Mouse (Mus musculus) myocyte (in vitro differentiated cells): ENCODE measurements around the gene Gm20388. TPM values are rescaled to one million over a fixed set of nuclear protein-coding genes. Genes with fewer than 3 reads are reported as not detected.

Source experiments
- H3K27me3 ChIP-seq: one replicate; pipeline ENCODE4 v1.6.1; 2011; ENCODE audit not compliant: control insufficient read depth, insufficient read depth, insufficient read length
- H3K36me3 ChIP-seq: one replicate; pipeline ENCODE4 v1.6.1; 2011; ENCODE audit not compliant: control insufficient read depth, insufficient read depth
- H3K4me2 ChIP-seq: one replicate; pipeline ENCODE4 v1.6.1; 2011; ENCODE audit warnings: low read depth, control low read depth
- H3K4me3 ChIP-seq: one replicate; pipeline ENCODE4 v1.5.1; 2011; ENCODE audit warnings: mild to moderate bottlenecking, control low read depth, moderate library complexity
- H3K79me2 ChIP-seq: one replicate; pipeline ENCODE4 v1.6.1; 2011; ENCODE audit not compliant: control insufficient read depth, insufficient read depth
- H3ac ChIP-seq: one replicate; pipeline ENCODE4 v1.6.1; 2011; ENCODE audit not compliant: control insufficient read depth, insufficient read length
- CEBPB ChIP-seq: IDR thresholded peaks from 2 replicates; pipeline ENCODE4 v1.6.1; 2011; ENCODE audit warnings: mild to moderate bottlenecking, moderate library complexity; ENCODE audit not compliant: poor library complexity, insufficient read depth, severe bottlenecking
- E2F4 ChIP-seq: IDR thresholded peaks from one replicate; pipeline ENCODE4 v1.6.1; 2011; ENCODE audit warnings: mild to moderate bottlenecking, control low read depth, moderate library complexity; ENCODE audit not compliant: insufficient read depth
- MAX ChIP-seq: IDR thresholded peaks from one replicate; pipeline ENCODE4 v1.6.1; 2011; ENCODE audit warnings: low read depth, mild to moderate bottlenecking, control low read depth
- MYOD1 ChIP-seq, 3 experiments: IDR thresholded peaks; one replicate each; pipeline ENCODE4 v1.6.1; 2011; ENCODE audit warnings: control low read depth in 2 of 3, low read depth in 2 of 3, mild to moderate bottlenecking in 2 of 3, moderate library complexity in 1 of 3; ENCODE audit not compliant: insufficient read length in 2 of 3, control insufficient read depth in 1 of 3
- MYOG ChIP-seq, 3 experiments: IDR thresholded peaks; one replicate each; pipeline ENCODE4 v1.6.1; 2011; ENCODE audit warnings: control low read depth in 2 of 3, low read depth in 2 of 3, mild to moderate bottlenecking in 2 of 3; ENCODE audit not compliant: insufficient read length in 2 of 3, control insufficient read depth in 1 of 3, insufficient read depth in 1 of 3
- POLR2A ChIP-seq: IDR thresholded peaks from one replicate; pipeline ENCODE4 v1.6.1; 2011; ENCODE audit warnings: low read depth, mild to moderate bottlenecking, control low read depth, moderate library complexity; ENCODE audit not compliant: insufficient read length
- POLR2AphosphoS2 ChIP-seq: IDR thresholded peaks from one replicate; pipeline ENCODE4 v1.6.1; 2011; ENCODE audit warnings: low read depth, control low read depth; ENCODE audit not compliant: insufficient read length
- REST ChIP-seq: IDR thresholded peaks from one replicate; pipeline ENCODE4 v1.6.1; 2011; ENCODE audit warnings: mild to moderate bottlenecking, control low read depth, moderate library complexity; ENCODE audit not compliant: insufficient read depth, insufficient read length
- SRF ChIP-seq: IDR thresholded peaks from one replicate; pipeline ENCODE4 v1.6.1; 2011; ENCODE audit warnings: low read depth; ENCODE audit not compliant: control insufficient read depth, insufficient read length
- TCF12 ChIP-seq: IDR thresholded peaks from one replicate; pipeline ENCODE4 v1.6.1; 2011; ENCODE audit warnings: mild to moderate bottlenecking, control low read depth; ENCODE audit not compliant: poor library complexity, insufficient read depth, severe bottlenecking
- TCF3 ChIP-seq: IDR thresholded peaks from one replicate; pipeline ENCODE4 v1.6.1; 2011; ENCODE audit warnings: low read depth, control low read depth; ENCODE audit not compliant: insufficient read length
- USF1 ChIP-seq: IDR thresholded peaks from one replicate; pipeline ENCODE4 v1.6.1; 2011; ENCODE audit warnings: low read depth, mild to moderate bottlenecking, control low read depth, moderate library complexity
- polyA plus RNA-seq: library from polyadenylated mRNA; unstranded; fragments of >200 nt; fragmentation: generic; extraction: Trizol; gene quantifications from one replicate; pipeline ENCODE4 v1.2.1, GENCODE M21; 2012; ENCODE audit warnings: missing spikeins

Gene Gm20388
- polyA plus RNA-seq, 1 experiment: 15.3 TPM

DNA sequence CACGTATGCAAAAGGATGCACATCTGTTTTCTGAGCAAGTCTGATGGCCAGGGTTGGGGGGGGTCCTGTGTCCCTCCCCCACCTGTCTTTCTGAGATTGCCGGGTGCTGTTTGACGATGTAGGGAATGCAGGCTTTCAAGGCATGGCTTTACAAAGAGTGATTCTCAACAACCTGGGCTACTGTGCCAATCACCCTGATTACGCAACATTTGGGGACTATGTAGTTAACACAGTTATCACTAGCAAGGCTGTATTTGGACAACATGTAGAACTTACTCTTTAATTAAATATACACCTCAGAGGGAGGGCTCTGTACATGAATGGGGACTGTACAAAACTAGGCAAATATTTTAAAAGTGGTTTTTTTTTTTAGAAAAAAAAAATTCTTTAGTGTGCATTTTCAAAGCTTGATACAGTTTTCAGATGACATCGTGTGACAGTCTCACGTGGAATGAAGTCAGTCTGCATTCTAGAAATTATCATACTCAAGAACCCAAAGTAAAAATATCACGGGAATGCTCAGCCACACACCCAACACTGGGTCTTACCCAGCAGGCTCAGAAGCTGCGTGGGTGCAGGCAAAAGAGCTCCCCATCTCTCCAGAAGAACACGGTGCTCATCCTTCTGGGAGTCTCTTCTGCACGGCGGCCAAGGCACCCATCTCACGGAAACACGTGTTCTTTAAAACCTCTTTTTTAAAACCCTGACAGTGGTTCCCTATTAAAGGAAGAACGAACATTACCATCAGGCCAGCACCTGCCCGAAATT, 3930.1 kb downstream of the Gm20388 start:
- Histone ChIP-seq H3K27me3 (no peaks in the 10 kb centered on the region), H3K79me2 (no peaks in the 10 kb centered on the region), H3ac (no peak overlapping the region), H3K36me3 (no peaks in the 10 kb centered on the region), H3K4me2 (no peak overlapping the region), H3K4me3 (no peak overlapping the region)
- 0 out of 2 replicates have a peak, but pooled peaks have one; percentile 51 for TF ChIP-seq CEBPB
- TF ChIP-seq MYOD1 (IDR thresholded peaks at IDR 0.05; ENCODE audit: control insufficient read depth in 1 of 3, insufficient read length in 2 of 3, low read depth in 2 of 3): no peak
- TF ChIP-seq TCF12: no peak
- TF ChIP-seq MYOG (IDR thresholded peaks at IDR 0.05; ENCODE audit: control insufficient read depth in 1 of 3, insufficient read depth in 1 of 3, insufficient read length in 2 of 3, low read depth in 2 of 3): no peak
- TF ChIP-seq POLR2AphosphoS2: no peak

DNA sequence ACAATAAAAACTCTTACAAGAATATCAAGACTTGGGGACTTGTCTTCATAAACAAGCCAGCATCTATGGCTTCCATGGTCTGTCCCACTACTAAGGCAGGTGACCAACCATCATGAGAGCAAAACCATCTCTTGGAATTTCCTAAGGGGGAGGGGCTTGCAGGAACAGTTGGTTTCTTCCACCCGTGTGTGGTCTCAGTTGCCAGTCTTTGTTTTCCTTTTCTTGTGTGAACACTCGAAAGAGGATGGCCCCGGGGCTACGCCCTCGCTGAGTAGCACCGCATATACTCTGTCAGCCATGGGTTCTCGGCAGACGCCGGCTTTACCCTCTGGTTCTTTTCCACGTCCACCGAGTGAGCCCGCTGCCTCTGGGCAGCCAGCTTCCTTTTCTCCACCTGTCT, 3931.4 kb downstream of the Gm20388 start:
- no peaks in the 10 kb centered on the region for H3K79me2 ChIP-seq
- H3ac ChIP-seq: no peak overlapping the region
- no peak overlapping the region for H3K4me3 ChIP-seq
- no peaks in the 10 kb centered on the region for H3K36me3 ChIP-seq
- no peaks in the 10 kb centered on the region for H3K27me3 ChIP-seq
- no peak for TF ChIP-seq SRF
- no peak for TF ChIP-seq TCF3
- no peak for TF ChIP-seq REST
- no peak for TF ChIP-seq CEBPB
- TF ChIP-seq MAX: no peak
- TF ChIP-seq POLR2A: no peak
- TF ChIP-seq TCF12: no peak
- no peak for TF ChIP-seq E2F4
- no peak for TF ChIP-seq MYOD1 (IDR thresholded peaks at IDR 0.05; ENCODE audit: control insufficient read depth in 1 of 3, insufficient read length in 2 of 3, low read depth in 2 of 3)
- TF ChIP-seq USF1: no peak
- no peak for TF ChIP-seq POLR2AphosphoS2
- no peak for TF ChIP-seq MYOG (IDR thresholded peaks at IDR 0.05; ENCODE audit: control insufficient read depth in 1 of 3, insufficient read depth in 1 of 3, insufficient read length in 2 of 3, low read depth in 2 of 3)
- no peak overlapping the region for H3K4me2 ChIP-seq

DNA sequence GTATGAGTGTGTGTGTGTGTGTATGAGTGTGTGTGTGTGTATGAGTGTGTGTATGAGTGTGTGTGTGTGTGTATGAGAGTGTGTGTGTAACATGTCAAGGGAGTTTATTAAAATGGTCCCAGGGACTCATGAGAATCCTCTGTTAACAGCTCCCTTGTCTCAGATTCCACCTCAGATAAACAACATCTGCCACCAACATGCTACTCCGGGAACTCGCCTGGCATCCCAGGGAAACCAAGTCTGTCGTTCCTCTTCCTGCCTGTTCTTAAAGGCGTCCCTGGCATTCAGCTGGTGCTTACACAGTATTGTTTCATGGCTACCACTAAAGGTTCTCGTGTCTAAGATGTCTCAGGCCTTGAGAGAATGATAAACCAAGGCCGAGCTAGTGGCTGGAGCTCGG, 3933.7 kb downstream of the Gm20388 start:
- TF ChIP-seq REST: no peak
- no peak for TF ChIP-seq MYOD1 (IDR thresholded peaks at IDR 0.05; ENCODE audit: control insufficient read depth in 1 of 3, insufficient read length in 2 of 3, low read depth in 2 of 3)
- TF ChIP-seq POLR2AphosphoS2: no peak
- TF ChIP-seq TCF12: no peak
- TF ChIP-seq MYOG (IDR thresholded peaks at IDR 0.05; ENCODE audit: control insufficient read depth in 1 of 3, insufficient read depth in 1 of 3, insufficient read length in 2 of 3, low read depth in 2 of 3): no peak
- TF ChIP-seq MAX: no peak
- TF ChIP-seq USF1: no peak
- TF ChIP-seq TCF3: no peak
- TF ChIP-seq POLR2A: no peak
- TF ChIP-seq SRF: no peak
- TF ChIP-seq E2F4: no peak
- TF ChIP-seq CEBPB: no peak
- no peaks in the 10 kb centered on the region for H3K36me3 ChIP-seq
- no peak overlapping the region for H3K4me3 ChIP-seq
- no peaks in the 10 kb centered on the region for H3K79me2 ChIP-seq
- H3K4me2 ChIP-seq: no peak overlapping the region
- no peaks in the 10 kb centered on the region for H3K27me3 ChIP-seq
- no peak overlapping the region for H3ac ChIP-seq

DNA sequence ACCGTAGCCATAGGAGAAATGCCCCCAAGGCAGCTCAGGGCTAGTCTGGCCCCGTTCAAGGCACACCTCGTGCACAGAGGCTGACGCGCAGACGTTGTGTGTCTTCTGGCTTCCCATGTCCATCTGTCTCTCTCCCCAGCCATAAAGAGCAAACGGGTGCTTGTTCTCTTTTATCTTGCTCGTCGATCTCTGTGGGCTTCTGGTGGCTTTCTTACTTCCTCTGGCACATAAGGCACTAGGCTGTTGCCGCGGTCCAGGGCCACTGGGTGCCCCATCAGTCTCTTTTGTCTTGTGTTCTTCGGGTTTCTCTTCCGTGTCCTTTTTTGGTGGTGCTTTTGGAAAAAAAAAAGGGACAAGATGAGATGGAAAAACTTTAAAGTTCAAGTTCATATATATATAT, 3934.5 kb downstream of the Gm20388 start:
- Histone ChIP-seq H3K4me3 (no peak overlapping the region), H3K27me3 (no peaks in the 10 kb centered on the region), H3K79me2 (peaks cover 3% of the 10 kb centered on the region), H3K36me3 (no peaks in the 10 kb centered on the region), H3K4me2 (no peak overlapping the region), H3ac (no peak overlapping the region)
- TF ChIP-seq POLR2AphosphoS2: no peak
- no peak for TF ChIP-seq TCF12
- TF ChIP-seq CEBPB: no peak
- TF ChIP-seq SRF: no peak
- TF ChIP-seq MYOD1 (IDR thresholded peaks at IDR 0.05; ENCODE audit: control insufficient read depth in 1 of 3, insufficient read length in 2 of 3, low read depth in 2 of 3): no peak
- TF ChIP-seq MYOG (IDR thresholded peaks at IDR 0.05; ENCODE audit: control insufficient read depth in 1 of 3, insufficient read depth in 1 of 3, insufficient read length in 2 of 3, low read depth in 2 of 3): no peak

DNA sequence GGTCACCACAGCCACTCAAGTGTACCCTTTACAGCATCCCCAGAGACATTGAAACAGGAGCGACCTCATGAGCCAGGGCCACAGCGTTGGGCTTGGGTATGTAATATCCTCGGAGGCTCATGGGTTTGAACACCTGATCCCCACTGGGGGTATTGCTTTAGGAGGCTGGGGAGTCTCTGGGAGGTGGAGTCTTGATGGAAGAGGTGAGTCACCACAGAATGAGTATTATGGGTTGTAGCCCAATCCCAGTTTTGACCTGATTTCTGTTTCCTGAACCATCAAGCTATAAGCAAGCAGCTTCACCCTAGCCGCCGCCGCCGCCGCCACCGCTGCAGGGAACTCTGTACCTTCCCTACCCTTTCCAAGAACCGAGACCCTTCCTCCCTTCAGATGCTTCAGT, 3935.3 kb downstream of the Gm20388 start:
- TF ChIP-seq CEBPB: no peak
- no peak for TF ChIP-seq MAX
- TF ChIP-seq POLR2A: no peak
- Histone ChIP-seq H3K79me2 (peaks cover 3% of the 10 kb centered on the region), H3K36me3 (no peaks in the 10 kb centered on the region), H3K4me2 (no peak overlapping the region), H3K4me3 (no peak overlapping the region), H3ac (no peak overlapping the region), H3K27me3 (no peaks in the 10 kb centered on the region)
